Mouse (Mus musculus) gastrocnemius, postnatal 10 days (tissue): Measurements from ENCODE around the gene Gli3. TPM values are rescaled to one million over a fixed set of nuclear protein-coding genes. Genes with fewer than 3 reads are reported as not detected.

Source experiments
- DNase-seq: peaks from one replicate; pipeline ENCODE4 v3.0.0; 2021; ENCODE audit warnings: mixed read lengths
- long read RNA-seq, 2 experiments: library from polyadenylated mRNA; stranded (forward); transcript quantifications; one replicate each; pipeline ENCODE4 v2.0.0; 2021
- total RNA-seq, 2 experiments: library from RNA; stranded (reverse); gene quantifications; 2 replicates each; pipeline ENCODE4 v1.2.3; 2021

Gli3 gene
- total RNA-seq, result 1 to 10 TPM; 7.7 to 9.6 TPM
- long read RNA-seq, experiment 1, partial matches to known transcripts, result 1 of 2 reads
- long read RNA-seq, experiment 1, other reads (novel, unspliced or antisense), result 1 of 2 reads
- long read RNA-seq, experiment 2, partial matches to known transcripts, result 3 of 4 reads
- long read RNA-seq, experiment 2, other reads (novel, unspliced or antisense), result 1 of 4 reads

GRCm38 (mm10) chr13:15462830-15463491 is at the start of gene Gli3:
TSS of gene Gli3 (plus strand) at chr13:15463235.
- peak; percentile 79 for DNase-seq

GRCm38 (mm10) chr13:15421182-15421750 is 41.8 kb upstream of the Gli3 start:
- DNase-seq, result no peak

- DNase-seq, result no peak
These were observed 21.0 kb upstream of the Gli3 start for GRCm38 (mm10) chr13:15442002-15442401.

- DNase-seq, result no peak
These were observed 18.7 kb upstream of the Gli3 start for GRCm38 (mm10) chr13:15444312-15444711.

- no peak for DNase-seq
These were observed 17.4 kb upstream of the Gli3 start for GRCm38 (mm10) chr13:15445591-15445990.

- no peak for DNase-seq
These were observed 17.0 kb upstream of the Gli3 start for GRCm38 (mm10) chr13:15446004-15446403.

- no peak for DNase-seq
These were observed 16.1 kb upstream of the Gli3 start for GRCm38 (mm10) chr13:15446782-15447564.

GRCm38 (mm10) chr13:15450941-15451340 is 12.1 kb upstream of the Gli3 start:
- no peak for DNase-seq

GRCm38 (mm10) chr13:15457841-15458240 is 5.2 kb upstream of the Gli3 start:
- no peak for DNase-seq

GRCm38 (mm10) chr13:15461926-15462325 is 1.1 kb upstream of the Gli3 start:
- DNase-seq, result no peak

GRCm38 (mm10) chr13:15463492-15464080 is 551 bp downstream of the Gli3 start:
- DNase-seq, result peak; percentile 60

GRCm38 (mm10) chr13:15464081-15464526 is 1.1 kb downstream of the Gli3 start:
- DNase-seq, result peak; percentile 63

GRCm38 (mm10) chr13:15464741-15465250 is 1.8 kb downstream of the Gli3 start:
- no peak for DNase-seq

- DNase-seq, result no peak
These were observed 3.5 kb downstream of the Gli3 start for GRCm38 (mm10) chr13:15466496-15466895.

GRCm38 (mm10) chr13:15467409-15467808 is 4.4 kb downstream of the Gli3 start:
- no peak for DNase-seq

- DNase-seq, result no peak
These were observed 5.4 kb downstream of the Gli3 start for GRCm38 (mm10) chr13:15468421-15468820.

GRCm38 (mm10) chr13:15470056-15470455 is 7.0 kb downstream of the Gli3 start:
- no peak for DNase-seq

GRCm38 (mm10) chr13:15472712-15473111 is 9.7 kb downstream of the Gli3 start:
- no peak for DNase-seq

GRCm38 (mm10) chr13:15474393-15474792 is 11.4 kb downstream of the Gli3 start:
- DNase-seq, result no peak

GRCm38 (mm10) chr13:15486033-15486891 is 23.2 kb downstream of the Gli3 start:
- DNase-seq, result no peak

GRCm38 (mm10) chr13:15487334-15487733 is 24.3 kb downstream of the Gli3 start:
- no peak for DNase-seq
